Mouse (Mus musculus) liver, embryonic 13.5 days (tissue): Measurements from ENCODE around the gene 4921539E11Rik. TPM values are rescaled to one million over a fixed set of nuclear protein-coding genes. Genes with fewer than 3 reads are reported as not detected.

Experiments
- ATAC-seq: fragments of 200-750 bp; cut with Nextera tagmentation; 2 replicates; pipeline ENCODE4 v1.8.0; 2017; ENCODE audit warnings: low read depth, mild to moderate bottlenecking, moderate number of reproducible peaks, moderate library complexity
- DNase-seq: peaks from one replicate; pipeline ENCODE4 v3.0.0; 2022
- H3K27ac ChIP-seq: fragments of 300-500 bp; sonication (generic); 2 replicates; pipeline ENCODE4 v1.5.1; 2015; ENCODE audit warnings: moderate library complexity, mild to moderate bottlenecking, inconsistent platforms
- H3K27me3 ChIP-seq: fragments of 300-500 bp; sonication (generic); 2 replicates; pipeline ENCODE4 v1.6.1; 2015; ENCODE audit warnings: mild to moderate bottlenecking, inconsistent platforms
- H3K36me3 ChIP-seq: fragments of 300-500 bp; sonication (generic); 2 replicates; pipeline ENCODE4 v1.6.1; 2015; ENCODE audit warnings: mild to moderate bottlenecking, inconsistent platforms
- H3K4me1 ChIP-seq: fragments of 300-500 bp; sonication (generic); replicated peaks from 2 replicates; pipeline ENCODE4 v1.6.1; 2015; ENCODE audit warnings: inconsistent platforms
- H3K4me2 ChIP-seq: fragments of 300-500 bp; sonication (generic); 2 replicates; pipeline ENCODE4 v1.6.1; 2015; ENCODE audit warnings: inconsistent platforms, mild to moderate bottlenecking, moderate library complexity
- H3K4me3 ChIP-seq: fragments of 300-500 bp; sonication (generic); replicated peaks from 2 replicates; pipeline ENCODE4 v1.5.1; 2015; ENCODE audit warnings: mild to moderate bottlenecking, inconsistent platforms
- H3K9ac ChIP-seq: fragments of 300-500 bp; sonication (generic); 2 replicates; pipeline ENCODE4 v1.6.1; 2015; ENCODE audit warnings: mild to moderate bottlenecking, inconsistent platforms
- H3K9me3 ChIP-seq: fragments of 300-500 bp; sonication (generic); replicated peaks from 2 replicates; pipeline ENCODE4 v1.6.1; 2016; ENCODE audit warnings: inconsistent platforms
- WGBS: fragments of 180-500 bp; shearing (Covaris S2); methylation state at CpG from one replicate; pipeline ENCODE4 v1.1.7; 2015; ENCODE audit not compliant: insufficient replicate concordance; 5-methylcytosine and 5-hydroxymethylcytosine counted together
- polyA plus RNA-seq: library from polyadenylated mRNA; unstranded; fragments of >200 nt; fragmentation: Nextera tagmentation; extraction: Ambion mirVana; gene quantifications from 2 replicates; pipeline ENCODE4 v1.2.1, GENCODE M21; 2015

4921539E11Rik gene
- polyA plus RNA-seq, 1 experiment from 2014 or later: not detected

- ATAC-seq (no peak), DNase-seq (no peak)
- WGBS: 74% methylated on average over 8 of the region's 8 CpGs
- peaks cover 2% of the 10 kb centered on the region; the same call in 1 of the 2 replicates for H3K9me3 ChIP-seq
- no peak overlapping the region for H3K4me2 ChIP-seq
- peaks cover 61% of the 10 kb centered on the region for H3K36me3 ChIP-seq
- no peak overlapping the region for H3K9ac ChIP-seq
- H3K4me1 ChIP-seq: peaks cover 9% of the 10 kb centered on the region; the same call in 1 of the 2 replicates
- H3K27me3 ChIP-seq: no peaks in the 10 kb centered on the region
- H3K27ac ChIP-seq: no peak overlapping the region
- H3K4me3 ChIP-seq: no peak overlapping the region
Measured at GRCm38 (mm10) chr4:103197401-103197800, 93.3 kb downstream of the 4921539E11Rik start.

GRCm38 (mm10) chr4:103192421-103192820, 98.2 kb downstream of the 4921539E11Rik start:
- Histone ChIP-seq H3K27ac (peak overlapping the region; percentile 4; the same call in 1 of the 2 replicates), H3K9ac (no peak overlapping the region), H3K4me3 (no peak overlapping the region), H3K27me3 (no peaks in the 10 kb centered on the region), H3K4me1 (peaks cover 51% of the 10 kb centered on the region), H3K36me3 (peaks cover 64% of the 10 kb centered on the region), H3K9me3 (peaks cover 4% of the 10 kb centered on the region; the same call in 1 of the 2 replicates), H3K4me2 (no peak overlapping the region)
- WGBS: 78% methylated on average over 2 of the region's 2 CpGs
- no peak for DNase-seq
- no peak for ATAC-seq

GRCm38 (mm10) chr4:103188786-103189640, 101.7 kb downstream of the 4921539E11Rik start:
- ATAC-seq: peak; percentile 95
- Histone ChIP-seq H3K4me3 (no peak overlapping the region), H3K36me3 (peaks cover 70% of the 10 kb centered on the region), H3K9me3 (peaks cover 4% of the 10 kb centered on the region; the same call in 1 of the 2 replicates), H3K4me2 (peak overlapping the region; percentile 19), H3K4me1 (peaks cover 51% of the 10 kb centered on the region), H3K27ac (peak overlapping the region; percentile 80), H3K27me3 (no peaks in the 10 kb centered on the region), H3K9ac (peak overlapping the region; percentile 14; the same call in 1 of the 2 replicates)
- peak; percentile 64 for DNase-seq
- WGBS: 59% methylated on average over 8 of the region's 8 CpGs

Other genes with a start within 250 kb of the 4921539E11Rik start
- 32.2 and 40.9 TPM in 2 replicates for gene Mier1, start 176.5 kb downstream of the 4921539E11Rik start, polyA plus RNA-seq
- gene Wdr78, start 176.3 kb downstream of the 4921539E11Rik start, polyA plus RNA-seq: 0.52 and 0.61 TPM in 2 replicates
- gene Slc35d1, start 75.7 kb downstream of the 4921539E11Rik start, polyA plus RNA-seq: 4.6 and 5.7 TPM in 2 replicates
- gene Oma1, start 22.9 kb upstream of the 4921539E11Rik start, polyA plus RNA-seq: 15.6 and 16.8 TPM in 2 replicates